Mouse (Mus musculus): ENCODE results near the gene Frzb. TPM values are rescaled to one million over a fixed set of nuclear protein-coding genes. Genes with fewer than 3 reads are reported as not detected.

Gene Frzb
- polyA plus RNA-seq, 1 experiment from 2014 or later, result 23.5 TPM

GRCm38 (mm10) chr2:80413124-80413523, 34.3 kb downstream of the Frzb start:
- ATAC-seq (replicated peaks; ENCODE audit: low FRiP score, low read depth) (no peak), DNase-seq (ENCODE audit: low spot score) (no peak)

GRCm38 (mm10) chr2:80409893-80410574, 37.4 kb downstream of the Frzb start:
- Histone ChIP-seq H3K27ac (no peak overlapping the region), H3K4me1 (replicated peaks; ENCODE audit: insufficient read depth, low read length) (no peaks in the 10 kb centered on the region), H3K9me3 (replicated peaks; ENCODE audit: low read length) (no peaks in the 10 kb centered on the region), H3K9ac (ENCODE audit: low read depth, low read length) (no peak overlapping the region), H3K36me3 (ENCODE audit: insufficient read depth, low read length) (no peaks in the 10 kb centered on the region), H3K27me3 (ENCODE audit: insufficient read depth, low read length) (no peaks in the 10 kb centered on the region), H3K4me2 (ENCODE audit: low read length) (no peak overlapping the region), H3K4me3 (replicated peaks; ENCODE audit: low read depth, low read length) (no peak overlapping the region)
- TF ChIP-seq CTCF (IDR thresholded peaks at IDR 0.05; ENCODE audit: low read depth), result no peak
- 28% methylated on average over 12 of the region's 12 CpGs for WGBS
- DNase-seq (ENCODE audit: low spot score) (peak; percentile 61), ATAC-seq (replicated peaks; ENCODE audit: low FRiP score, low read depth) (peak; percentile 80; the same call in 1 of the 2 replicates)

More at GRCm38 (mm10) chr2:80413124-80413523, 34.3 kb downstream of the Frzb start:
- no peak for TF ChIP-seq CTCF (IDR thresholded peaks at IDR 0.05; ENCODE audit: low read depth)
- no peak overlapping the region for H3K27ac ChIP-seq
- no peaks in the 10 kb centered on the region for H3K4me1 ChIP-seq (replicated peaks; ENCODE audit: insufficient read depth, low read length)
- H3K9me3 ChIP-seq (replicated peaks; ENCODE audit: low read length), result no peaks in the 10 kb centered on the region
- H3K27me3 ChIP-seq (ENCODE audit: insufficient read depth, low read length), result no peaks in the 10 kb centered on the region
- H3K9ac ChIP-seq (ENCODE audit: low read depth, low read length), result no peak overlapping the region
- H3K4me3 ChIP-seq (replicated peaks; ENCODE audit: low read depth, low read length), result no peak overlapping the region
- H3K4me2 ChIP-seq (ENCODE audit: low read length), result peak overlapping the region; percentile 9; the same call in 1 of the 2 replicates
- 68% methylated on average over 18 of the region's 18 CpGs for WGBS
- H3K36me3 ChIP-seq (ENCODE audit: insufficient read depth, low read length), result no peaks in the 10 kb centered on the region

GRCm38 (mm10) chr2:80404770-80405169, 42.7 kb downstream of the Frzb start:
- Histone ChIP-seq H3K4me3 (replicated peaks; ENCODE audit: low read depth, low read length) (no peak overlapping the region), H3K27me3 (ENCODE audit: insufficient read depth, low read length) (no peaks in the 10 kb centered on the region), H3K36me3 (ENCODE audit: insufficient read depth, low read length) (no peaks in the 10 kb centered on the region), H3K9me3 (replicated peaks; ENCODE audit: low read length) (no peaks in the 10 kb centered on the region), H3K4me1 (replicated peaks; ENCODE audit: insufficient read depth, low read length) (no peaks in the 10 kb centered on the region), H3K9ac (ENCODE audit: low read depth, low read length) (no peak overlapping the region), H3K27ac (no peak overlapping the region), H3K4me2 (ENCODE audit: low read length) (peak overlapping the region; percentile 15)
- ATAC-seq (replicated peaks; ENCODE audit: low FRiP score, low read depth) (no peak), DNase-seq (ENCODE audit: low spot score) (peak; percentile 38)
- no peak for TF ChIP-seq CTCF (IDR thresholded peaks at IDR 0.05; ENCODE audit: low read depth)
- 9% methylated on average over 5 of the region's 5 CpGs for WGBS

- no peak overlapping the region for H3K9ac ChIP-seq (ENCODE audit: low read depth, low read length)
- no peak overlapping the region for H3K4me2 ChIP-seq (ENCODE audit: low read length)
- WGBS, result 35% methylated on average over 3 of the region's 3 CpGs
- no peaks in the 10 kb centered on the region for H3K36me3 ChIP-seq (ENCODE audit: insufficient read depth, low read length)
- H3K4me1 ChIP-seq (replicated peaks; ENCODE audit: insufficient read depth, low read length), result no peaks in the 10 kb centered on the region
- no peak; the same call in 1 of the 2 replicates for ATAC-seq (replicated peaks; ENCODE audit: low FRiP score, low read depth)
- H3K27me3 ChIP-seq (ENCODE audit: insufficient read depth, low read length), result no peaks in the 10 kb centered on the region
- no peak overlapping the region for H3K4me3 ChIP-seq (replicated peaks; ENCODE audit: low read depth, low read length)
- no peak for TF ChIP-seq CTCF (IDR thresholded peaks at IDR 0.05; ENCODE audit: low read depth)
- no peak overlapping the region for H3K27ac ChIP-seq
- no peaks in the 10 kb centered on the region for H3K9me3 ChIP-seq (replicated peaks; ENCODE audit: low read length)
- DNase-seq (ENCODE audit: low spot score), result no peak
Measured at GRCm38 (mm10) chr2:80398595-80399099, 48.8 kb downstream of the Frzb start.

- H3K4me1 ChIP-seq (replicated peaks; ENCODE audit: insufficient read depth, low read length), result no peaks in the 10 kb centered on the region
- DNase-seq (ENCODE audit: low spot score), result no peak
- no peak for TF ChIP-seq CTCF (IDR thresholded peaks at IDR 0.05; ENCODE audit: low read depth)
Measured at GRCm38 (mm10) chr2:80396864-80397263, 50.6 kb downstream of the Frzb start.

GRCm38 (mm10) chr2:80396057-80396456, 51.4 kb downstream of the Frzb start:
- Histone ChIP-seq H3K9ac (ENCODE audit: low read depth, low read length) (no peak overlapping the region), H3K4me3 (replicated peaks; ENCODE audit: low read depth, low read length) (no peak overlapping the region), H3K27ac (no peak overlapping the region), H3K27me3 (ENCODE audit: insufficient read depth, low read length) (no peaks in the 10 kb centered on the region), H3K9me3 (replicated peaks; ENCODE audit: low read length) (no peaks in the 10 kb centered on the region), H3K4me1 (replicated peaks; ENCODE audit: insufficient read depth, low read length) (no peaks in the 10 kb centered on the region), H3K4me2 (ENCODE audit: low read length) (no peak overlapping the region), H3K36me3 (ENCODE audit: insufficient read depth, low read length) (no peaks in the 10 kb centered on the region)
- no peak for TF ChIP-seq CTCF (IDR thresholded peaks at IDR 0.05; ENCODE audit: low read depth)
- DNase-seq (ENCODE audit: low spot score) (no peak), ATAC-seq (replicated peaks; ENCODE audit: low FRiP score, low read depth) (no peak)
- 28% methylated on average over 7 of the region's 7 CpGs for WGBS

More at GRCm38 (mm10) chr2:80396864-80397263, 50.6 kb downstream of the Frzb start:
- ATAC-seq (replicated peaks; ENCODE audit: low FRiP score, low read depth), result no peak
- no peaks in the 10 kb centered on the region for H3K27me3 ChIP-seq (ENCODE audit: insufficient read depth, low read length)
- no peaks in the 10 kb centered on the region for H3K36me3 ChIP-seq (ENCODE audit: insufficient read depth, low read length)
- H3K4me3 ChIP-seq (replicated peaks; ENCODE audit: low read depth, low read length), result no peak overlapping the region
- WGBS, result 15% methylated on average over 3 of the region's 3 CpGs
- no peak overlapping the region for H3K9ac ChIP-seq (ENCODE audit: low read depth, low read length)
- no peaks in the 10 kb centered on the region for H3K9me3 ChIP-seq (replicated peaks; ENCODE audit: low read length)
- H3K27ac ChIP-seq, result no peak overlapping the region
- no peak overlapping the region for H3K4me2 ChIP-seq (ENCODE audit: low read length)
